Mouse (Mus musculus) embryonic facial prominence, embryonic 10.5 days (tissue): ENCODE measurements around the gene Slc8a2. TPM values are rescaled to one million over a fixed set of nuclear protein-coding genes. Genes with fewer than 3 reads are reported as not detected.

Experiments
- DNase-seq: peaks from one replicate; pipeline ENCODE4 v3.0.0-alpha.2; 2017; ENCODE audit warnings: low spot score
- H3K27ac ChIP-seq: fragments of 300-500 bp; sonication (generic); replicated peaks from 2 replicates; pipeline ENCODE4 v1.5.1; 2016; ENCODE audit warnings: mild to moderate bottlenecking
- H3K27me3 ChIP-seq: fragments of 300-500 bp; sonication (generic); replicated peaks from 2 replicates; pipeline ENCODE4 v1.6.1; 2016; ENCODE audit warnings: low read depth, mild to moderate bottlenecking; ENCODE audit not compliant: poor library complexity, severe bottlenecking
- H3K36me3 ChIP-seq: fragments of 300-500 bp; sonication (generic); replicated peaks from 2 replicates; pipeline ENCODE4 v1.6.1; 2016; ENCODE audit warnings: mild to moderate bottlenecking, moderate library complexity
- H3K4me1 ChIP-seq: fragments of 300-500 bp; sonication (generic); 2 replicates; pipeline ENCODE4 v1.6.1; 2016
- H3K4me3 ChIP-seq: fragments of 300-500 bp; sonication (generic); 2 replicates; pipeline ENCODE4 v1.5.1; 2016; ENCODE audit warnings: mild to moderate bottlenecking, moderate library complexity
- H3K9me3 ChIP-seq: fragments of 300-500 bp; sonication (generic); 2 replicates; pipeline ENCODE4 v1.6.1; 2016; ENCODE audit warnings: mild to moderate bottlenecking
- WGBS: fragments of 180-500 bp; shearing (Covaris S2); methylation state at CpG from one replicate; pipeline ENCODE4 v1.1.7; 2016; 5-methylcytosine and 5-hydroxymethylcytosine counted together
- polyA plus RNA-seq: library from polyadenylated mRNA; unstranded; fragments of >200 nt; fragmentation: Nextera tagmentation; extraction: Ambion mirVana; gene quantifications from 2 replicates; pipeline ENCODE4 v1.2.1, GENCODE M21; 2016

Slc8a2 gene
- polyA plus RNA-seq, 1 experiment from 2014 or later, result 0.16 TPM

DNA sequence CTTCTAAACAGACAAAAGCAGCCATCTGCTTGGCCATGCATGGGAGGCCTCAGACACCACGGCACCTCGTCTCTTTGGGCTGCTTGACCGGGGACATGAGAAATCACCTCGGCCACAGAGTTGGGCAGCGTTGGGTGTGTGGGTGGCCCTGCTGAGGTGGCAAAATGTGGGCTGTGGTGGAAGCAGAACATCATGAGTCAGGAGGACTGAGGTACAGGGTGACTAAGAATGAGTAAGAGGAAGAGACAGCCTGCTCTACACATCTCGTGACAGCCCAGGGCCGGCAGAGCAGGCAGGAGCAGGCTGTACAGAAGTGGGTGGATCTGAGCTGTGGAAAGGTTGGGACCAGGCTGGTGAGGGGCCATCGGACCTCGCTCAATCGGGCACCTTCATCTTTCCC is 77.9 kb downstream of the Slc8a2 start:
- H3K27me3 ChIP-seq, result no peaks in the 10 kb centered on the region
- no peak overlapping the region for H3K27ac ChIP-seq
- no peak for DNase-seq
- H3K9me3 ChIP-seq, result no peaks in the 10 kb centered on the region
- H3K36me3 ChIP-seq, result peaks cover 99% of the 10 kb centered on the region
- no peaks in the 10 kb centered on the region for H3K4me1 ChIP-seq
- no peak overlapping the region for H3K4me3 ChIP-seq
- WGBS, result 91% methylated on average over 10 of the region's 10 CpGs

DNA sequence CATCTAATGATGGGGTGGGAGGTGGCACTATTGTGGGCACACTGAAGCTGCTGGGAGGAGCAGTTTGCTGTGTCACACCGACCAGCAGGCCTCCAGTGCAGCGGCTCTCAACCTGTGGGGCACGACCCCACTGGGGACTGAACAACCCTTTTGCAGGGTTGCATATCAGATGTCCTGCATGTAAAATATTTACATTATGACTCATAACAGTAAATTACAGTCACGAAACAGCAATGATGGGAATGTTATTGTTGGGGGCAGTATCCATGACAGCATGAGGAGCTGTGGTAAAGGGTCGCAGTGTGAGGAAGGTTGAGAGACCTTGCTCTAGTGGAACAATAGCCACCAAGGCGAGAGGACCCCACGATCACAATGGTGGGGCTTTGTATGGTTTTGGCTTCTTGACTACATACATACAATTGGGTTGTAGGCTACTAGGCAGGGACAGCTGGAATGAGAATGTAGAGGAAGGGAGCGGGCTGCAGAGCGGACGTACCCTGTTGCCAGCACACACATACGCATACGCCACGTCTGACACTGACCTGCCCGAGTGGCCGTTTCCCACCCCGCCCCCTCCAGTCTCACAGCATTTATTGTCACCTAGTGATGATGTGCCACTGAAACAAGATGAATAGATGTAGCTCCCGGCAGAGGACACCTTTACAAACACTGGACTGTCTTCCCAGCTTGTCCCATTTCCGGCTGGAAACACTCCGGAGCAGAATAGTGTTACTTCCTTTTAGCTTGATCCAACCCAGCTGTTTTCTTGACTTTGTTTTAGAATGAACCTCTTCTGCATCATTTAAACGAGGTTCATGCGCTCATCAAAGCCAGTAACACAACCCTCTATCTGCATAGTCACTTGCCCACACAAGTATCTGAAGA is 79.4 kb downstream of the Slc8a2 start:
- H3K36me3 ChIP-seq, result peaks cover 99% of the 10 kb centered on the region
- WGBS, result 91% methylated on average over 21 of the region's 21 CpGs

More for the DNA sequence above, 79.4 kb downstream of the Slc8a2 start:
- no peak overlapping the region for H3K4me3 ChIP-seq
- no peaks in the 10 kb centered on the region for H3K27me3 ChIP-seq
- no peaks in the 10 kb centered on the region for H3K9me3 ChIP-seq
- DNase-seq, result no peak
- no peak overlapping the region for H3K27ac ChIP-seq
- no peaks in the 10 kb centered on the region for H3K4me1 ChIP-seq

Other genes with a start within 250 kb of the Slc8a2 start
- gene Crx, start 249.9 kb upstream of the Slc8a2 start, polyA plus RNA-seq, result 0.11 and 0.13 TPM in 2 replicates
- not detected in 2 replicates for gene Crxos, start 247.2 kb upstream of the Slc8a2 start, polyA plus RNA-seq
- 756 and 839 TPM in 2 replicates for gene Selenow, start 207.4 kb upstream of the Slc8a2 start, polyA plus RNA-seq
- 180 and 185 TPM in 2 replicates for gene Nop53, start 183.8 kb upstream of the Slc8a2 start, polyA plus RNA-seq
- gene Ehd2, start 162.3 kb upstream of the Slc8a2 start, polyA plus RNA-seq, result 11.6 and 13.8 TPM in 2 replicates
- gene Bicra, start 81.9 kb upstream of the Slc8a2 start, polyA plus RNA-seq, result 8.9 and 9.2 TPM in 2 replicates
- gene Zfp541, start 68.0 kb upstream of the Slc8a2 start, polyA plus RNA-seq, result 0.05 TPM in 1 of 2 replicates, not detected in the other
- 200 and 202 TPM in 2 replicates for gene Napa, start 31.4 kb upstream of the Slc8a2 start, polyA plus RNA-seq
- 25.8 and 26.7 TPM in 2 replicates for gene Kptn, start 9.9 kb upstream of the Slc8a2 start, polyA plus RNA-seq
- 55.5 and 67.7 TPM in 2 replicates for gene Meis3, start 45.3 kb downstream of the Slc8a2 start, polyA plus RNA-seq
- gene Dhx34, start 92.2 kb downstream of the Slc8a2 start, polyA plus RNA-seq, result 19.0 and 20.1 TPM in 2 replicates
- 0.05 and 0.09 TPM in 2 replicates for gene C5ar2, start 114.3 kb downstream of the Slc8a2 start, polyA plus RNA-seq
- 0.54 and 0.64 TPM in 2 replicates for gene C5ar1, start 129.7 kb downstream of the Slc8a2 start, polyA plus RNA-seq
- 5.9 and 9.1 TPM in 2 replicates for gene Inafm1, start 143.8 kb downstream of the Slc8a2 start, polyA plus RNA-seq
- gene Ccdc9, start 157.0 kb downstream of the Slc8a2 start, polyA plus RNA-seq, result 27.1 and 27.5 TPM in 2 replicates
- gene Bbc3, start 178.6 kb downstream of the Slc8a2 start, polyA plus RNA-seq, result 12.9 and 13.4 TPM in 2 replicates